Mouse (Mus musculus) MEL (cell line): ENCODE measurements around the gene Cul9. TPM values are rescaled to one million over a fixed set of nuclear protein-coding genes. Genes with fewer than 3 reads are reported as not detected.

Experiments
- DNase-seq: peaks from one replicate; pipeline ENCODE4 v3.0.0; 2011; ENCODE audit warnings: low read depth, low spot score
- H3K27ac ChIP-seq: 2 replicates; pipeline ENCODE4 v1.5.1; 2012; ENCODE audit warnings: low read depth, mild to moderate bottlenecking, control low read depth, low read length, moderate library complexity; ENCODE audit not compliant: control insufficient read depth
- H3K27me3 ChIP-seq, 2 experiments: fragments of 150-350 bp in 1 of 2; sonication (generic) in 1 of 2; 2 replicates each; pipeline ENCODE4 v1.6.1; 2012; ENCODE audit warnings: low read length in 2 of 2, mild to moderate bottlenecking in 2 of 2, improper control_type of control experiment in 1 of 2, moderate library complexity in 1 of 2; ENCODE audit not compliant: insufficient read depth in 2 of 2, control insufficient read depth in 1 of 2
- H3K36me3 ChIP-seq, 2 experiments: 2 replicates each; pipeline ENCODE4 v1.6.1; 2012 to 2014; ENCODE audit warnings: low read length in 2 of 2, improper control_type of control experiment in 1 of 2, inconsistent platforms in 1 of 2, mild to moderate bottlenecking in 1 of 2; ENCODE audit not compliant: insufficient read depth in 2 of 2, control insufficient read depth in 1 of 2
- H3K4me1 ChIP-seq, 2 experiments: fragments of 150-350 bp in 1 of 2; sonication (generic) in 1 of 2; 2 replicates each; pipeline ENCODE4 v1.6.1; 2012; ENCODE audit warnings: low read length in 2 of 2, improper control_type of control experiment in 1 of 2, mild to moderate bottlenecking in 1 of 2; ENCODE audit not compliant: insufficient read depth in 2 of 2, control insufficient read depth in 1 of 2
- H3K4me3 ChIP-seq, 2 experiments: fragments of 150-350 bp in 1 of 2; sonication (generic) in 1 of 2; 2 replicates each; pipeline ENCODE4 v1.5.1; 2012; ENCODE audit warnings: low read depth in 2 of 2, low read length in 2 of 2, mild to moderate bottlenecking in 2 of 2, moderate library complexity in 2 of 2, control low read depth in 1 of 2, improper control_type of control experiment in 1 of 2; ENCODE audit not compliant: control insufficient read depth in 1 of 2, insufficient read depth in 1 of 2
- H3K79me2 ChIP-seq: 2 replicates; pipeline ENCODE4 v1.6.1; 2012; ENCODE audit warnings: mild to moderate bottlenecking, low read length, moderate library complexity; ENCODE audit not compliant: control insufficient read depth, poor library complexity, insufficient read depth
- H3K9ac ChIP-seq: 2 replicates; pipeline ENCODE4 v1.6.1; 2012; ENCODE audit warnings: low read depth, mild to moderate bottlenecking, control low read depth, low read length, moderate library complexity; ENCODE audit not compliant: control insufficient read depth, poor library complexity, severe bottlenecking
- H3K9me3 ChIP-seq: fragments of 150-350 bp; sonication (generic); replicated peaks from 2 replicates; pipeline ENCODE4 v1.6.1; 2012; ENCODE audit warnings: mild to moderate bottlenecking, low read length, improper control_type of control experiment, moderate library complexity; ENCODE audit not compliant: insufficient read depth
- BHLHE40 ChIP-seq: IDR thresholded peaks from 2 replicates; pipeline ENCODE4 v1.6.1; 2012; ENCODE audit warnings: low read depth, mild to moderate bottlenecking, inconsistent platforms, low read length, improper control_type of control experiment, borderline replicate concordance
- CHD2 ChIP-seq: IDR thresholded peaks from 2 replicates; pipeline ENCODE4 v1.6.1; 2011; ENCODE audit warnings: low read length, improper control_type of control experiment
- E2F4 ChIP-seq: IDR thresholded peaks from 2 replicates; pipeline ENCODE4 v1.6.1; 2011; ENCODE audit warnings: low read depth, low read length, improper control_type of control experiment, borderline replicate concordance
- ELF1 ChIP-seq: IDR thresholded peaks from 2 replicates; pipeline ENCODE4 v1.6.1; 2014; ENCODE audit warnings: low read depth, mild to moderate bottlenecking, inconsistent platforms, low read length, improper control_type of control experiment, moderate library complexity
- GATA1 ChIP-seq: IDR thresholded peaks from 2 replicates; pipeline ENCODE4 v1.6.1; 2011; ENCODE audit warnings: low read depth, low read length, improper control_type of control experiment
- HCFC1 ChIP-seq: IDR thresholded peaks from 2 replicates; pipeline ENCODE4 v1.6.1; 2012; ENCODE audit warnings: low read depth, mild to moderate bottlenecking, inconsistent platforms, low read length, improper control_type of control experiment, moderate library complexity
- JUND ChIP-seq: IDR thresholded peaks from 2 replicates; pipeline ENCODE4 v1.6.1; 2011; ENCODE audit warnings: low read depth, mild to moderate bottlenecking, improper control_type of control experiment, low read length
- MAFK ChIP-seq: IDR thresholded peaks from 2 replicates; pipeline ENCODE4 v1.6.1; 2011; ENCODE audit warnings: low read depth, mild to moderate bottlenecking, low read length, improper control_type of control experiment, borderline replicate concordance
- MAZ ChIP-seq: IDR thresholded peaks from 2 replicates; pipeline ENCODE4 v1.6.1; 2012; ENCODE audit warnings: low read depth, mild to moderate bottlenecking, inconsistent platforms, low read length, improper control_type of control experiment
- MYB ChIP-seq: IDR thresholded peaks from 2 replicates; pipeline ENCODE4 v1.6.1; 2011; ENCODE audit warnings: mild to moderate bottlenecking, low read depth, low read length, improper control_type of control experiment
- NRF1 ChIP-seq: IDR thresholded peaks from 2 replicates; pipeline ENCODE4 v1.6.1; 2014; ENCODE audit warnings: low read depth, mild to moderate bottlenecking, inconsistent platforms, low read length, improper control_type of control experiment, moderate library complexity; ENCODE audit not compliant: poor library complexity, insufficient read depth, severe bottlenecking
- RAD21 ChIP-seq: IDR thresholded peaks from 2 replicates; pipeline ENCODE4 v1.6.1; 2011; ENCODE audit warnings: mild to moderate bottlenecking, low read depth, low read length, improper control_type of control experiment
- SIN3A ChIP-seq: IDR thresholded peaks from 2 replicates; pipeline ENCODE4 v1.6.1; 2012; ENCODE audit warnings: low read length, improper control_type of control experiment, inconsistent platforms
- SMC3 ChIP-seq: IDR thresholded peaks from 2 replicates; pipeline ENCODE4 v1.6.1; 2011; ENCODE audit warnings: low read depth, low read length, improper control_type of control experiment
- UBTF ChIP-seq: IDR thresholded peaks from 2 replicates; pipeline ENCODE4 v1.6.1; 2012; ENCODE audit warnings: low read depth, mild to moderate bottlenecking, inconsistent platforms, low read length, improper control_type of control experiment, moderate library complexity, borderline replicate concordance; ENCODE audit not compliant: insufficient read depth
- USF1 ChIP-seq: IDR thresholded peaks from 2 replicates; pipeline ENCODE4 v1.6.1; 2014; ENCODE audit warnings: low read depth, mild to moderate bottlenecking, inconsistent platforms, low read length, improper control_type of control experiment, moderate library complexity
- USF2 ChIP-seq, 2 experiments: IDR thresholded peaks; 2 replicates each; pipeline ENCODE4 v1.6.1; 2011 to 2012; ENCODE audit warnings: improper control_type of control experiment in 2 of 2, low read length in 2 of 2, borderline replicate concordance in 1 of 2, inconsistent platforms in 1 of 2, low read depth in 1 of 2, mild to moderate bottlenecking in 1 of 2; ENCODE audit not compliant: insufficient read depth in 1 of 2
- ZMIZ1 ChIP-seq: IDR thresholded peaks from 2 replicates; pipeline ENCODE4 v1.6.1; 2012; ENCODE audit warnings: low read depth, mild to moderate bottlenecking, inconsistent platforms, low read length, improper control_type of control experiment, moderate library complexity
- ZNF384 ChIP-seq: IDR thresholded peaks from 2 replicates; pipeline ENCODE4 v1.6.1; 2012; ENCODE audit warnings: low read depth, mild to moderate bottlenecking, inconsistent platforms, low read length, improper control_type of control experiment
- polyA plus RNA-seq, 2 experiments: library from polyadenylated mRNA; stranded (reverse) in 1 of 2; unstranded in 1 of 2; fragments of >175 nt in 1 of 2; fragments of >200 nt in 1 of 2; gene quantifications; 2 replicates each; pipeline versions ENCODE4 v1.2.1 to v1.2.4; 2012; ENCODE audit warnings: low replicate concordance in 2 of 2, low read depth in 1 of 2; ENCODE audit not compliant: insufficient read length in 2 of 2, insufficient read depth in 1 of 2, missing spikeins in 1 of 2
- total RNA-seq: library from RNA; depleted of rRNA; stranded (reverse); fragments of 300-350 nt; gene quantifications from 2 replicates; pipeline ENCODE4 v1.2.3, GENCODE M21; 2012

Cul9 gene
- total and polyA plus RNA-seq, 3 experiments: 3.6 to 10.7 TPM; not detected in 1

DNA sequence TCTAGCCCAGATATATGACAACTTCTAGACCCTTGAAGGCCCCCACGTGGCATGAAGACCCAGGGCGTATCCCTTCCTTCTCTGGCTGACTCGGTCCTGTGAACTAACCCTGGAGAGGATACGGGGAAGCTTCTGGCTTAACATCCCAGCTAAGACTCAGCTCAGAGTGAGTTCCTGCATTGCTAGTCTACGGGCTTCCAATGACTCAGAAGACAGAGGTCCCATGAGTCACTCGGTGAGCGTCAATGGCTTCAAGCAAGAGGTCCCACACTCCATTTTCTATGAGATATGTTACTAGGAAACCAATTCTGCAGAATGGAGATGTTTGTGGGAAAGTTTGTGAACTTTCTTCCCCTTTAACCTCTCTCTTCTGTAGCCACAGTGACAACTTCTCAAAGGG, 28.3 kb upstream of the Cul9 start:
- Histone ChIP-seq H3K79me2 (no peaks in the 10 kb centered on the region), H3K36me3 (no peaks in the 10 kb centered on the region), H3K27ac (no peak overlapping the region), H3K27me3 (no peaks in the 10 kb centered on the region; a peak in 1 of 4 replicates), H3K4me1 (no peaks in the 10 kb centered on the region), H3K9ac (no peak overlapping the region), H3K9me3 (no peaks in the 10 kb centered on the region), H3K4me3 (no peak overlapping the region)
- TF ChIP-seq ELF1 (no peak), ZMIZ1 (no peak), BHLHE40 (no peak), USF1 (no peak), MAFK (no peak), UBTF (no peak), E2F4 (no peak), SMC3 (no peak), JUND (no peak), MAZ (no peak), USF2 (IDR thresholded peaks at IDR 0.05; ENCODE audit: borderline replicate concordance in 1 of 2, insufficient read depth in 1 of 2, low read depth in 1 of 2, low read length in 2 of 2) (no peak), GATA1 (no peak), CHD2 (no peak)
- DNase-seq: no peak

DNA sequence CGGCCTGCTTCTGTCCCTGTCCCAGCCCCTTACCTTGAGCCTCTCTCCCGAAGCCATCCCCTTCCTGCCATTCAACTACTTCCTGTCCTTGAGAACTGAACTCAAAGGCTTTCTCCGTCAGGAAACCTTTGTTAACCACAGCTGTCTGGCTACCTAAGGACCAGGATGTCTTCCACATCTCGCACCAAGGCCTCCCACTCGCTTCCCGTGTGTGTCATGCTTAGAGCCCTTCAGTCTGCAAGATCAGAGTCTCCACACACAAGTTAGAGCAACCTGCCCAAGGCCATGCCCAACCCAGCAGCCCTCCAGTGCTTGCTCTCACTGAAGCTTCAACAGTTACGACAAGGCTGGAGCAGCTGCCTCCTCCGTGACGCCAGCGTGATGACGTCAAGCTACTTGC, 24.8 kb upstream of the Cul9 start:
- no peaks in the 10 kb centered on the region for H3K36me3 ChIP-seq
- no peak for TF ChIP-seq ZNF384
- no peak for TF ChIP-seq SMC3
- TF ChIP-seq RAD21: no peak
- TF ChIP-seq NRF1: no peak
- no peak for TF ChIP-seq ELF1
- TF ChIP-seq HCFC1: no peak
- TF ChIP-seq SIN3A: no peak
- no peak for TF ChIP-seq MYB
- TF ChIP-seq, all 39 proteins: peak for 0
- H3K9me3 ChIP-seq: no peaks in the 10 kb centered on the region

More for the DNA sequence above, 24.8 kb upstream of the Cul9 start:
- DNase-seq: no peak
- no peak overlapping the region for H3K4me3 ChIP-seq
- no peak overlapping the region for H3K27ac ChIP-seq
- no peak overlapping the region for H3K9ac ChIP-seq
- peaks cover 0 to 2% of the 10 kb centered on the region in 2 experiments; a peak in 2 of 4 replicates for H3K27me3 ChIP-seq
- H3K4me1 ChIP-seq: no peaks in the 10 kb centered on the region
- no peaks in the 10 kb centered on the region for H3K79me2 ChIP-seq
